Mouse (Mus musculus): ENCODE results near the gene Eif4enif1.
A peak's percentile ranks its signal among the peaks of the same experiment; 100 is the strongest.

Eif4enif1 gene

DNA sequence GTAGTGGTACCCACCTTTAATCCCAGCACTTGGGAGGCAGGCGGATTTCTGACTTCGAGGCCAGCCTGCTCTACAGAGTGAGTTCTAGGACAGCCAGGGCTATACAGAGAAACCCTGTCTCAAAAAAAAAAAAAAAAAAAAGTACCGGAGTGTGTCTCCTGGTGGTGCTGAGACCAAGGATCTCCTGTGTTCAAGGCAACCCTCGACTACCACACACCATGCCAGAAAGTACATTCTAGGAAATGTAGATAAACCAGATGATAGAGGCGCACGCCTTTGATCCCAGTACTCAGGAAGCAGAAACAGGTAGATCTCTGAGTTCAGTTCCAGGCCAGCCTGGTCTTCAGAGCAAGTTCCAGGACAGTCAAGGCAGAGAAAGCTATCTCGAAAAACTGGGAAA is 64.9 kb downstream of the Eif4enif1 start:
- no peak for DNase-seq (ENCODE audit: extremely low spot score)

DNA sequence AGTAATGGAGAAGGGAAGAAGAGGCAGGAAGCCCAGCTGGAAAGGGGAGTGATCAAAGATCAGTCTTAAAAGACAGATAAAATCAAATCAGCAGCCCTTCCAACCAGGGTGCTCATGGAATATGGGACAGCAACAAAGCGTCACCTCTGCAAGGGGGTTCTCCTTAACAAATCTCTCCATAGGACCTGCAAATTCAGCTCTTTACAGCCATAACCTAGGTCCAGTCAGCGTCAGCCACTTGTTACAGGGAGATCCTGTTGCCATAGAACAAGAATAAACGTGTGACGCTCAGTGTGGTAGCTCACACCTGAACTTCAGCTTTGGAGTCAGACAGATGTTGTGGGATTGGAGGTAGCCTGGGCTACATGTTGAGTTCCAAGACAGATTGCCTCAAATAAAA is 67.0 kb downstream of the Eif4enif1 start:
- DNase-seq (ENCODE audit: extremely low spot score) = no peak

DNA sequence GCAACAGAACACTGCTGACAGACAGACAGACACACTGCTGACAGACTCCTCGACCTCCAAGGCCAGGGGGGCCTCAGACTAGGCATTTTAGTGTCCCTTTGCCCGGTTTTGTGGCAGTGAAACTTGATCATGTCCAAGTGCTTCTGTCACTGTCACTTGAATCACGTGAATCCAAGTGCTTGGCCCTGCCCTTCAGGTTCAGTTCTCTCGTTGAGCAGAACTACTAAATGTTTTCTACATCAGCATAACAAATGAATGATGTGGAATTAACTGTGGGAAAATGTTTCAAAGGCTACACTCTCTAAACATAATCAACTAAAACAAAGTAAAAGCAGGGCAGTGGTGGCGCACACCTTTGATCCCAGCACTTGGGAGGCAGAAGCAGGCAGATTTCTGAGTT is 76.2 kb downstream of the Eif4enif1 start:
- no peak for DNase-seq (ENCODE audit: extremely low spot score)

DNA sequence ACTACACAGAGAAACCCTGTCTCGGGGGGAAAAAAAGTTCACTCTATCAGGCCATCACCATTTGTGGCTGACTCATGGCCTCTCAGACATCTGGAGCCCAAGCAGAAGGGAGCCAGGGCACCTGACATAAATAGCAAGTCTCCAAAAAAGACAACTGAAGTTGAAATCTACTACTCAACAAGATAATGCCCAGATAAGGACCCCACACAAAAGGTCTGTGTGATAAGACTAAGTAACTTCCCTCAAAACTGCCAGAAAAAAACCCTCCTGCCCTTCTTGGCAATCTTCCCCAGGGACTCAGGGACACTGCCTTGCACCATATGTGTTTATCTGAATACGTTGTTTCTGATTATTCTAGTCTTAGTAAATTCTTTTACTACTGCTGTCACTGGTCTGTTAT is 77.5 kb downstream of the Eif4enif1 start:
- no peak for DNase-seq (ENCODE audit: extremely low spot score)

DNA sequence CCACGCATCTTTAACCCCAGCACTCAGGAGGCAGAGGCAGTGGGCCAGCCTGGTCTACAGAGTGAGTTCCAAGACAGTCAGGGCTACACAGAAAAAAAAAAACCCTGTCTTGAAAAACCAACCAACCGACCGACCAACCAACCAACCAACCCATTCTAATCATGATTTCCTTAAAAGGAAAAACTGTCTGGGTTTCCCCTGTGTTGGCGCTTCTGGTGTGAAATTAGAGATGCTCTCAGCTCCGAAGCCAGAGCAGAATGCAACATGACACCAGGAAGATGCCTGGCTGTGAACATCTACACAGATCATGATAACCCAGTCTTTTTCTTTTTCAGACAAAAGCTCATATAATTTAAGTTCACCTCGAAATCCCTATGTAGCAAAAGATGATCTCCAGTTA is 80.7 kb downstream of the Eif4enif1 start:
- DNase-seq (ENCODE audit: extremely low spot score) = no peak

DNA sequence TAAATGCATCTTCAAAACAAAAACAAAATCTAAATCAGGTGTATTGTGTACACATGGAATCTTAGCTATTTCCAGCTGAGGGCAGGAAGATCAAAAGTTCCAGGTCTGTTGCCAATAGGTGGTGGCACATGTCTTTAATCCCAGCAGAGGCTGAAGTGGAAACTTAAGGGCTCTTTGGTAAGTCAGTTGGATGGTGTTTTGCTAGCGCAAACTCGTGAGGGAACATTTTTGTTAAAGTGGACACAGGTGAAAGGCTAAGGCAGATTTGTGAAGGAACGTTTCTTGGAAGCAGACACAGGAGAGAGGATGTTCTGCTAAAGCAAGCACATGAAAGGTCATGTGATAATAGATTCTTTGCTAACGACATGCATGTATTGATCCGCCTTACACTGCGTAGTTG is 81.5 kb downstream of the Eif4enif1 start:
- DNase-seq (ENCODE audit: extremely low spot score) = no peak

DNA sequence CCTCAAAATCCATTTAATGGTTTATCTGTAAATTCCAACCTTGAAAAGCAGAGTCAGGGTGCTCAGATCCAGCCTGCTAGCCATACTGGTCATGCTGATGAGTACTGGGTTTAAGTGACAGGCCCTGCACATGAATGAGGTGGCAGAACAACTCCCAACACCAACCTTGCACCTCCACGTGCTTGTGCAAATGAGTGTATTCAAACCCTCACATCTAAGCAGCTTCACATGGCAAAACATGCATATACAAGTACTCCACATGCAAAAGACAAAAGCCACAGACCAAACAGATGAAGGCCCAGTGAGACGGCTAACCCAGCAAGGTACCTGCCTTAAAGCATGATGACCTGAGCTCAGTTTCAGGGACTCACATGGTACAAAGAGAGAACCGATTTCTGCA is 83.7 kb downstream of the Eif4enif1 start:
- no peak for DNase-seq (ENCODE audit: extremely low spot score)

DNA sequence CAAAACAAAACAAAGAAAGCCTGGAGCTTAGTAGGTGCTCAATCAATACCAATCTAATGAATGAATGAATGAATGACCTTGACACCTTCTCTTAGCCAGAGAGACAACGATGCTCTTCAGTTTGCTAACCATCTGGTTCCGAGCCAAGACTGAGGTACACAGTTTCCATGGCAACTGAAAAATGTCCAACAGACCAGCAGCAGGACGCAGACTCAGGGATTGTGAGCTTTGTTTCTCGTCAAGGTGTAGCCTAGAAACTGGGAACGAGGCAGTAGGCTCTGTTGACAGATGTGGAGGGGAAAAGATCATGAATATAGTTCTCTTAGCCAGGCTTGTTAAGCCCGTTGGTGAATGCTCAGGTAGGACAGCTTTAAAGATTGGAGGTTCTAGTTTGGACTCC is 84.9 kb downstream of the Eif4enif1 start:
- DNase-seq (ENCODE audit: extremely low spot score) = no peak

DNA sequence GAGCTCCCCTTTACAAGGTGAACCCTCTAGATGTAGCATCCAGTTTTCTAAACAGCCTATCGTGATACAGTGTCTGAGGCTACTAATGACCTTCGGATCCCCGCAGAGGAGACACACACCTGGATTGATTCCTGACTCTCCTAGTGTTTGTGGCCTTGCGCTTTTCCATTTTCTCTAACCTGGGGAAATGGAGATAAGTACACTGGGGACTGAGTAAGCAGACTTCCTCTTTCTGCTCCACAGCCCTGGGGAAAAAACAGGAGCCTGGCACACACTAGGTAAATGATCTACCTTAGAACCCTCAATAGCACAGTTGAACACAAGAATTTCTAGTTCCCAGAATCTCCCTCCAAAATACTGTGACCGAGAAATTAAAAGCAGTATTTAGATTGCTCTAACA is 85.7 kb downstream of the Eif4enif1 start:
- DNase-seq (ENCODE audit: extremely low spot score) = no peak

DNA sequence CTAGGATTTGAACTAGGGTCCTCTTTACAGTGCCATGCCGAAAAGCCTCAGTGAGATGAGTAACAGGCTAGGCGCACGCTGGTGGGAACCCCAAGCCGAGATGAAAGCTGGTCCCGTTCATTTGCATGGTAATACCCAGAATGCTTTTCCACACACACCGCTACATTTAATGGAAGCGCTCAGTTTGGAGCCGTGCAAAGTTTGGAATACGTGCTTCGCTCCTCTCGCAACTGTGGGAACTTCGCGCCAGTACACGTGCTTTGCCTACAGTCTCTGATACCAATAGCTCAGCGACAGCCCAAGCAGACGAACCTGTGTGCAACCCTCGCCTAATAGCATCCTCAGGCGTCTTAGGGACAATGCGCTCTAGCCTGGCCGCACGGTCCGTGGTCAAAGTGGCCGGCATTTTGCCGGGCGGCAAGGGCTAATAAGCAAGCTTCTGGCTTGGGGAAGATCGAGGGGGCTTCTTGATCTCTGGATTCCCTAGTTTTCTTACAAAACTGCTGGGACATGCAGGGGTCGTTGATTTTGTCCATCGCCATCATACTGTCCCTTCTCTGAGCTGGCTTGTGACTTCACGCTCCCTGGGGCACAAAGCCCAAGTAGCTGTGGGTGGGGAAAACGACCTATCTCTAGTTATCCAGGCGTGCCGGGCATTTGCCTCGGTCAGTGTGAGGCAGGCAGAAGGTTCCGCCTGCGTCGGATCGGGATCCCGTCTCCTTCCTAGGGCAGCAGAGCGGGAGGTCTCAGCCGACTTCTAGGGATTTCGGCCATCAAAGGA is 86.5 kb downstream of the Eif4enif1 start, which contains the start of gene Patz1:
TSS of gene Patz1 (plus strand) at position 354 of the 781 bp plus-strand sequence.
- peak; percentile 83 for DNase-seq (ENCODE audit: extremely low spot score)

DNA sequence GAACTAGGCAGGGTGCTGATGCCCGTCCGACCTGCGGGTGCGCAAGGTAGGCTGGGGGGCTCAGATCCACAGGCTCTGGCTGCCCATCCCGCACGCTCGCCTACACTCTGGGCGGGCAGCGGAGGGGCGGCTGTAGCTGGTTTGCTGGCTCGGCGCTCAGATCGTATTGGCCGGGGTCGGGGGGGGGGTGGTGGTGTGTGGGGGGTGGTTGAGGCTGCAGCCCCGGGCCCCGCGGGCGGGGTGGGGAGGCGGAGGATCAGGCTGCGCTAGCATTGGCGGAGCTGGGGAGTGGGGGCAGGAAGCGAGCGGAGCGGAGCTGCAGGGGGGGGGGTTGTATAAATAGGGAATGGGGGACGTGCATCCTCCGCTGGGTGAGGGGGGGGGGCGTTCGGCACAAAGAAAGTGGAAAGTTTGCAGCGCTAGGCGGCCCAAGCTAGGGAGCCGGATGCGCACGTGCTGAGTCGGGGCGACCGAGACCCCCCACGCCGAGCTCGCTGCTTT is 87.2 kb downstream of the Eif4enif1 start:
- DNase-seq (ENCODE audit: extremely low spot score) = peak; percentile 96

DNA sequence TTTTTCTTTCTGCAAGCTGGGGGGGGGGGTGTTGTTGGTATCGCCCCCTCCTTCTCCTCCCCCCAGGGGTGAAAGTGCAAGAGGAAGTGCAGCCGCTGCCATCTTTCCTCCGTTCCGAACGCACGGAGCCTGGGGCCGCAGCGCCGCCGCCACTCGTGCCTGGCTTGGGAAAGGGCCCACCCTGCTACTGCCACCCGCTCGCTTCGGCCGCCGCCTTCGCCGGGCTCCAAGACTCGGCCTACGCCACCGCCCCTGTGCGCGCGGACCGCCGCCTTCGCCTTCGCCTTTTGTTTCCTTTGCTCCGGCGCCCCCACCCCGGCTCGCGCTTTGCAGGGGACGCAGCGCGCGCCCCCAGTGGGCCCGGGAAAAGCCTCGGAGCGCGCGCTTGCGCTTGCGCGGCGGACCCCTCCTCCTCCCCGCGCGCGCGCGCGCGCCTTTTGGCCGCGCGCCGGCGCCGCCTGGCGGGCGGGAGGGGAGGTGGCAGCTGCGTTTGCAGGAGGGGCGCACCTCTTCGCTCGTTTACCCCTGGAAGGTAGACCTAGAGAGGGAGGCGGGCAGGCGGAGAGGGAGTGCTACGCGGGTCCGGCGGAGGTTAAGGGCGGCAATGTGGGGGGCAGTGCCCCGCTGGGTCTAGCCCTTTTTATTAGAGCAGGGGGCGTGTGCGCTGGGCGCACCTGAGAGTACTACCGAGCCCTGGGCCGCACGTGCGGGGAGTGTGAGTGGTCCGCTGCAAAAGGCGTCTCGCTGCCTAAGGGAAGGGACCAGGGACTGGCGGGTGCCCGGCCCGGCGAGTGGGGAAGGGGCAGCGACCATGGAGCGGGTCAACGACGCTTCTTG is 87.8 kb downstream of the Eif4enif1 start:
- DNase-seq (ENCODE audit: extremely low spot score) = peak; percentile 91

DNA sequence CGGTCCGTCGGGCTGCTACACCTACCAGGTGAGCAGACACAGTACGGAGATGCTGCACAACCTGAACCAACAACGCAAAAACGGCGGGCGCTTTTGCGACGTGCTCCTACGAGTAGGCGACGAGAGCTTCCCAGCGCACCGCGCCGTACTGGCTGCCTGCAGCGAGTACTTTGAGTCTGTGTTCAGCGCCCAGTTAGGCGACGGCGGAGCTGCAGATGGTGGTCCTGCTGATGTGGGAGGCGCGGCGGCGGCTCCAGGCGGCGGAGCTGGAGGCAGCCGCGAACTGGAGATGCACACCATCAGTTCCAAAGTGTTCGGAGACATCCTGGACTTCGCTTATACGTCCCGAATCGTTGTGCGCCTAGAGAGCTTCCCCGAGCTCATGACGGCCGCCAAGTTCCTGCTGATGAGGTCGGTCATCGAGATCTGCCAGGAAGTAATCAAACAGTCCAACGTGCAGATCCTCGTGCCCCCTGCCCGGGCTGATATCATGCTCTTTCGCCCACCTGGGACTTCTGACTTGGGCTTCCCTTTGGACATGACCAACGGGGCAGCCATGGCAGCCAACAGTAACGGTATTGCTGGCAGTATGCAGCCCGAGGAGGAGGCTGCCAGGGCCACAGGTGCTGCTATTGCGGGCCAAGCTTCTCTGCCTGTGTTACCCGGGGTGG is 88.6 kb downstream of the Eif4enif1 start:
- peak; percentile 54 for DNase-seq (ENCODE audit: extremely low spot score)

DNA sequence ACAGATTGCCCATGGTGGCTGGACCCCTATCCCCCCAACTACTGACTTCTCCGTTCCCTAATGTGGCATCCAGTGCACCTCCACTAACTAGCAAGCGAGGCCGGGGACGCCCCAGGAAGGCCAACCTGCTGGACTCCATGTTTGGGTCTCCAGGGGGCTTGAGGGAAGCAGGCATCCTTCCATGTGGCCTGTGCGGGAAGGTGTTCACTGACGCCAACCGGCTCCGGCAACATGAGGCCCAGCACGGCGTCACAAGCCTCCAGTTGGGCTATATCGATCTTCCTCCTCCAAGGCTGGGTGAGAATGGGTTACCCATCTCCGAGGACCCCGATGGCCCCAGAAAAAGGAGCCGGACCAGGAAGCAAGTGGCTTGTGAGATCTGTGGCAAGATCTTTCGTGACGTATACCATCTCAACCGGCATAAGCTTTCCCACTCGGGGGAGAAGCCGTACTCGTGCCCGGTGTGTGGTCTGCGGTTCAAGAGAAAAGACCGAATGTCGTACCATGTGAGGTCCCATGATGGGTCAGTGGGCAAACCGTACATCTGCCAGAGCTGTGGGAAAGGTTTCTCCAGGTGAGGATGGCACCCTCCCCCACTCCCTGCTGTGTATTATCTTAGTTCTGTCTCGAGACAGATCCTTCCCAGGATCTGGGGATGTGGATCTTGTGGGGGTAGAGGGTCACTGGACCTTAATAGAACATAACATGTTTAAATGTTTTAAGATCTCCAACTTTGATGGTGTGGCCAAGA is 89.3 kb downstream of the Eif4enif1 start:
- no peak for DNase-seq (ENCODE audit: extremely low spot score)

DNA sequence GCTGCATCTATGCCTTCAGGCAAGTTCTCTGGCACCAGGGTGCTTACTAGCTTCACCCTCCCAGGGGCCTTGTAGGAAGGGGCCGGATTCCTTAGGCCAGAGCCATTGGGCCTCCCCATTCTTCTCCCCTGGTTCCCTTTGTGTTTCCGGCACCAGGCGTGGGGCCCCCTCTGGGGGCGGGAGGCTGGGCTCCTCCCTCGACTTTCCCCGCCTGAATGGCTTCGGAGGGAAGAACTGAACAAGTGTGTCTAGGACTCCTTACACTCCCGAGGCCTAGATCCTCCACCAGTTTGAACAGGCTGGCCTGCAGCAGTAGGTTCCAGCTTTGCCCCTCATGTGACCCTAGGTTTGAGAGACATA is 89.8 kb downstream of the Eif4enif1 start:
- peak; percentile 88 for DNase-seq (ENCODE audit: extremely low spot score)

DNA sequence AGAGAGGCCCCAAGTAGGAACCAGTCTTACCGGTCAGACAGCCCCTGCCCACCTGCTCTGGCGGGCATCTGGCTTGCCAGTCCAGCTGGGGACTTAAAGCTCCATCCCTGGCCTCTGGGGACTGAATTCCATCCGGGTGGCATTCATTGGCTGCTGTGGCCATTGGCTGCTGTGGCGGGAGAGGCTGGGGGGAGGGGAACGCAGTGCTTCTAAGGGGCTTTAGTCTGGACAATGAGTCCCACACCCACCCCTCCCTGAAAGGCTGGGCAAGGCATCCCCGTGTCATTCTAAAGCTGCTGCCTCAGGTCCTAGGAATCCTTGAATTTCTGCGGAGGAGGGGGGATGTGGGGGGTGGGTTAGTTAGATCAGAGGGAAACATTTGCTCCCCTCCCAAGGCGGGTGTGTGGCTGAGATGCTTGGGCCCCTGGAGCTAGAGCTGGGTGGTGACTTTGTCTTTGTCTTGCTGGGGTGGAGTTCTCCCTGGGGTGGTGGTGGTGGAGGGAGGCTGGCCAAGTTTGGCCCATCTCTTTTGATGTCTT is 90.6 kb downstream of the Eif4enif1 start:
- DNase-seq (ENCODE audit: extremely low spot score) = peak; percentile 90

DNA sequence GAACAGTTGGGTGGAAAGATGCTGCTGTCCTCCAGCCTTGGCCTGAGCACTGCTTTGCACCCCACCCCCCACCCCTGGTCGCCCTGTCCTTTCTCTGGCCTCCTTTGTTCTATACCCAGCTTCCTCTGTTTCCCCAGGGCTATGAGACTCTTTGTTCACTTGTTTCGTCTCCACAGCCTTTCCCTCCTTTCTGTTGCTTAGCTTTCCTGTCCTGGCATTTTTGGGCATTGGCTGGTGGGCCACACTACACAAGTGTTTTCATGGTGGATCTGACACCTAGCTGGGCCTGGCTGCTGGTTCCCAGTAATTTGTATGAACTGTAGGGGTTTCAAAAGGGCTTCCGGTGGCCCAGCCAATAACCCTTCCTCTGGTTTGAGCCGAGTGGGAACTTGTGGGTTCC is 91.2 kb downstream of the Eif4enif1 start:
- DNase-seq (ENCODE audit: extremely low spot score) = no peak

All from embryo, embryonic 9.5 days (tissue).